In genomic region chr13:113865806-113866205, GRCm38 (mm10) we compare ENCODE assay signal across 9 mouse cellular contexts.
DNase-seq lines count a peak whose midpoint lies in the region; ATAC-seq and TF ChIP-seq lines count a peak whose summit lies in the region.
"Had no signal": no experiment of that assay in that cellular context is flagged by ENCODE, and none has a peak within 500 bp of the region (broad histone marks: within the 10 kb centered on the region; RNA-seq: fewer than 3 reads in every experiment).

No protein-coding gene starts in this region.

- WGBS in forebrain, embryonic 10.5 days = 43% methylated on average over 7 of the region's 7 CpGs
- WGBS in forebrain, embryonic 15.5 days = 39% methylated on average over 7 of the region's 7 CpGs
- 35% methylated on average over 7 of the region's 7 CpGs for WGBS in liver, postnatal 0 days (ENCODE audit: insufficient replicate concordance)

- H3K4me1 ChIP-seq in forebrain, embryonic 10.5 days = peaks cover 30% of the 10 kb centered on the region
- H3K4me1 ChIP-seq in forebrain, embryonic 15.5 days = 0 out of 2 replicates have a peak, but pooled peaks cover 2% of the 10 kb centered on the region
- H3K4me1 ChIP-seq in liver, postnatal 0 days (ENCODE audit: insufficient read depth) = peaks cover 8% of the 10 kb centered on the region; the same call in 1 of the 2 replicates

- H3K4me2 ChIP-seq in forebrain, embryonic 15.5 days (replicated peaks) = no peak overlapping the region
- H3K4me2 ChIP-seq in liver, postnatal 0 days (ENCODE audit: low read depth, low read length) = no peak overlapping the region
- H3K4me2 ChIP-seq: lung, embryonic 15.5 days had no signal

- DNase-seq in forebrain, embryonic 10.5 days (ENCODE audit: extremely low spot score, low spot score) = peak; percentile 48
- DNase-seq in 416B (ENCODE audit: low read depth) = peak; percentile 72
- DNase-seq in adrenal gland, postnatal 10 days = peak; percentile 77
- DNase-seq in forelimb bud, embryonic 11.5 days (ENCODE audit: low read depth, low spot score) = peak; percentile 67
- DNase-seq in kidney, postnatal 10 days = peak; percentile 81
- DNase-seq in liver, postnatal 0 days = peak; percentile 69
- peak; percentile 26 to 43 for DNase-seq in right cerebral cortex, postnatal 36 days (ENCODE audit: low spot score in 2 of 2)

- no peak for TF ChIP-seq EP300 in liver, postnatal 0 days (IDR thresholded peaks at IDR 0.05; ENCODE audit: low read depth)

- no peak overlapping the region for H3K27ac ChIP-seq in forebrain, embryonic 10.5 days
- no peak overlapping the region for H3K27ac ChIP-seq in forebrain, embryonic 15.5 days (replicated peaks)
- H3K27ac ChIP-seq in liver, postnatal 0 days (ENCODE audit: low read depth) = no peak overlapping the region
- H3K27ac ChIP-seq: lung, embryonic 15.5 days had no signal

- H3K4me3 ChIP-seq in forebrain, embryonic 10.5 days = no peak overlapping the region
- H3K4me3 ChIP-seq in forebrain, embryonic 15.5 days = no peak overlapping the region
- H3K4me3 ChIP-seq in liver, postnatal 0 days (ENCODE audit: low read depth, low read length) = no peak overlapping the region
- H3K4me3 ChIP-seq: lung, embryonic 15.5 days had no signal

- no peak overlapping the region for H3K9ac ChIP-seq in forebrain, embryonic 15.5 days (replicated peaks)
- H3K9ac ChIP-seq in liver, postnatal 0 days (replicated peaks) = no peak overlapping the region
- H3K9ac ChIP-seq: lung, embryonic 15.5 days had no signal

- H3K9me3 ChIP-seq in forebrain, embryonic 10.5 days = no peaks in the 10 kb centered on the region
- no peaks in the 10 kb centered on the region for H3K9me3 ChIP-seq in forebrain, embryonic 15.5 days
- no peaks in the 10 kb centered on the region for H3K9me3 ChIP-seq in liver, postnatal 0 days (ENCODE audit: low read length)
- H3K9me3 ChIP-seq: lung, embryonic 15.5 days had no signal

- TF ChIP-seq CTCF in liver, postnatal 0 days (IDR thresholded peaks at IDR 0.05; ENCODE audit: low read depth) = peak; percentile 93

- H3K27me3 ChIP-seq in forebrain, embryonic 10.5 days (ENCODE audit: poor library complexity, severe bottlenecking) = no peaks in the 10 kb centered on the region
- no peaks in the 10 kb centered on the region for H3K27me3 ChIP-seq in forebrain, embryonic 15.5 days
- no peaks in the 10 kb centered on the region for H3K27me3 ChIP-seq in liver, postnatal 0 days (ENCODE audit: insufficient read depth, low read length)
- H3K27me3 ChIP-seq: lung, embryonic 15.5 days had no signal

- H3K36me3 ChIP-seq in forebrain, embryonic 10.5 days (replicated peaks) = no peaks in the 10 kb centered on the region
- no peaks in the 10 kb centered on the region for H3K36me3 ChIP-seq in forebrain, embryonic 15.5 days
- H3K36me3 ChIP-seq in liver, postnatal 0 days (replicated peaks; ENCODE audit: insufficient read depth, low read length) = no peaks in the 10 kb centered on the region
- H3K36me3 ChIP-seq: lung, embryonic 15.5 days had no signal

- no peak for ATAC-seq in forebrain, embryonic 15.5 days (replicated peaks)
- ATAC-seq in liver, postnatal 0 days = no peak
